Mouse (Mus musculus): ENCODE measurements around the gene 2900026A02Rik. TPM values are rescaled to one million over a fixed set of nuclear protein-coding genes. Genes with fewer than 3 reads are reported as not detected.

Gene 2900026A02Rik
- total and polyA plus RNA-seq, 2 experiments: 8.0 to 29.2 TPM

- H3K79me2 ChIP-seq (ENCODE audit: control insufficient read depth, insufficient read depth, low read length): peaks cover 35% of the 10 kb centered on the region
- H3K9ac ChIP-seq (ENCODE audit: low read depth, low read length): no peak overlapping the region
- 85% methylated on average over 4 of the region's 4 CpGs for WGBS
- no peak overlapping the region for H3K27ac ChIP-seq (replicated peaks; ENCODE audit: insufficient read depth, low read depth, low read length)
- H3K36me3 ChIP-seq (ENCODE audit: control insufficient read depth, insufficient read depth, low read length): peaks cover 2% of the 10 kb centered on the region; the same call in 1 of the 2 replicates
- H3K4me3 ChIP-seq (ENCODE audit: insufficient read depth, low read depth, low read length): no peak overlapping the region
- no peaks in the 10 kb centered on the region for H3K27me3 ChIP-seq (ENCODE audit: control insufficient read depth, insufficient read depth, low read length)
- no peak for DNase-seq (ENCODE audit: extremely low read depth, low read depth, low spot score)
- H3K4me1 ChIP-seq (ENCODE audit: control insufficient read depth, insufficient read depth, low read length): peaks cover 7% of the 10 kb centered on the region; the same call in 1 of the 2 replicates
- TF ChIP-seq CTCF (IDR thresholded peaks at IDR 0.05; ENCODE audit: low read depth, low read length) (no peak), POLR2A (IDR thresholded peaks at IDR 0.05; ENCODE audit: extremely low read depth, insufficient read depth, low read length) (no peak)
Observed at GRCm38 (mm10) chr5:113105481-113105880, 115.6 kb downstream of the 2900026A02Rik start.

DNA sequence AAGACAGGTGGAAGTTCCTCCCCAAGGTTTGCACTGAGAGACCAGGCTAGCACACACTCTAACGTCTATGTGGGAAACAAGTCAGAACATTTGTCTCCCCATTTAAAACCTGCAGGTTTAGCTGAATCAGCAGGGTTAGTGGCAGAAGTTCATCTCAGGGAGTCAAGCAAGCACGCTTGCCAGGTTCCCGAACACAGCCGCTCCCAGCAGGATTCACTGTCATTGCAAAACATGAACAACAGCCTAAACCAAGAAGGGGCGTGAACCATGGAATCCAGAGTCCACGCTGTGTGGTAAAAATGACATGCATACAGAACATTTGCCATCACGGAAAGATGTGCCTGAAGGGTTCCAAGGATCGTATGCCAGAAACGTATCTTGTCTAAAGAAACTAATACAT lies 116.0 kb downstream of the 2900026A02Rik start:
- Histone ChIP-seq H3K36me3 (ENCODE audit: control insufficient read depth, insufficient read depth, low read length) (peaks cover 2% of the 10 kb centered on the region; the same call in 1 of the 2 replicates), H3K27ac (replicated peaks; ENCODE audit: insufficient read depth, low read depth, low read length) (no peak overlapping the region), H3K79me2 (ENCODE audit: control insufficient read depth, insufficient read depth, low read length) (peaks cover 35% of the 10 kb centered on the region), H3K4me1 (ENCODE audit: control insufficient read depth, insufficient read depth, low read length) (peaks cover 7% of the 10 kb centered on the region; the same call in 1 of the 2 replicates), H3K27me3 (ENCODE audit: control insufficient read depth, insufficient read depth, low read length) (no peaks in the 10 kb centered on the region), H3K9ac (ENCODE audit: low read depth, low read length) (no peak overlapping the region), H3K4me3 (ENCODE audit: insufficient read depth, low read depth, low read length) (no peak overlapping the region)
- DNase-seq (ENCODE audit: extremely low read depth, low read depth, low spot score): peak; percentile 74
- WGBS: 25% methylated on average over 9 of the region's 9 CpGs
- TF ChIP-seq CTCF (IDR thresholded peaks at IDR 0.05; ENCODE audit: low read depth, low read length) (no peak), POLR2A (IDR thresholded peaks at IDR 0.05; ENCODE audit: extremely low read depth, insufficient read depth, low read length) (no peak)

DNA sequence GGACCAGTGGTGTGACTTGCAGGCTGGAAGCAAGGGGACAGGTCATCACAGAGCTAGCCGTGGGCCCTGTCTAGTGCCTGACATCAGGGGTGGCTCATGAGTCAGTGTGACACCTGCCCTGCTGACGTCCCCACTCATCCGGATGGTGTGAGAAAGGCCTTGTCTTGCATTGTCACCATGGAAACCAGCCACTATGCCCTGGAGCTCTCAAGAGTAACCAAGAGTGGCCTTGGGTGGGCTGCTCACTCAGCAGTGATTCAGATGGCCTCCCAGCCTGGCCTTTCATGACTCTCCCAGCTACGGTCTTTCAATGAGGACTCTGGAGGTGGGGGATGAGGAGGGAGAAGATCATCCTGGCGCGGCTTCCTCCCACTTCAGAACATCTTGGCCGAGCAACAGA lies 118.6 kb downstream of the 2900026A02Rik start:
- H3K27me3 ChIP-seq (ENCODE audit: control insufficient read depth, insufficient read depth, low read length): no peaks in the 10 kb centered on the region
- no peak overlapping the region for H3K27ac ChIP-seq (replicated peaks; ENCODE audit: insufficient read depth, low read depth, low read length)
- H3K4me1 ChIP-seq (ENCODE audit: control insufficient read depth, insufficient read depth, low read length): peaks cover 7% of the 10 kb centered on the region; the same call in 1 of the 2 replicates
- H3K79me2 ChIP-seq (ENCODE audit: control insufficient read depth, insufficient read depth, low read length): peaks cover 26% of the 10 kb centered on the region
- no peak overlapping the region for H3K9ac ChIP-seq (ENCODE audit: low read depth, low read length)
- H3K4me3 ChIP-seq (ENCODE audit: insufficient read depth, low read depth, low read length): no peak overlapping the region
- no peak for DNase-seq (ENCODE audit: extremely low read depth, low read depth, low spot score)
- TF ChIP-seq POLR2A (IDR thresholded peaks at IDR 0.05; ENCODE audit: extremely low read depth, insufficient read depth, low read length) (no peak), CTCF (IDR thresholded peaks at IDR 0.05; ENCODE audit: low read depth, low read length) (no peak)
- 79% methylated on average over 7 of the region's 7 CpGs for WGBS
- peaks cover 11% of the 10 kb centered on the region; the same call in 1 of the 2 replicates for H3K36me3 ChIP-seq (ENCODE audit: control insufficient read depth, insufficient read depth, low read length)

GRCm38 (mm10) chr5:113101457-113101856 lies 119.6 kb downstream of the 2900026A02Rik start:
- DNase-seq (ENCODE audit: extremely low read depth, low read depth, low spot score): no peak
- TF ChIP-seq CTCF (IDR thresholded peaks at IDR 0.05; ENCODE audit: low read depth, low read length): no peak
- TF ChIP-seq POLR2A (IDR thresholded peaks at IDR 0.05; ENCODE audit: extremely low read depth, insufficient read depth, low read length): no peak

GRCm38 (mm10) chr5:113100422-113100821 lies 120.6 kb downstream of the 2900026A02Rik start:
- Histone ChIP-seq H3K4me3 (ENCODE audit: insufficient read depth, low read depth, low read length) (no peak overlapping the region), H3K79me2 (ENCODE audit: control insufficient read depth, insufficient read depth, low read length) (peaks cover 18% of the 10 kb centered on the region), H3K4me1 (ENCODE audit: control insufficient read depth, insufficient read depth, low read length) (no peaks in the 10 kb centered on the region; the same call in 1 of the 2 replicates), H3K9ac (ENCODE audit: low read depth, low read length) (no peak overlapping the region), H3K27ac (replicated peaks; ENCODE audit: insufficient read depth, low read depth, low read length) (no peak overlapping the region), H3K27me3 (ENCODE audit: control insufficient read depth, insufficient read depth, low read length) (no peaks in the 10 kb centered on the region), H3K36me3 (ENCODE audit: control insufficient read depth, insufficient read depth, low read length) (peaks cover 29% of the 10 kb centered on the region)
- no peak for TF ChIP-seq CTCF (IDR thresholded peaks at IDR 0.05; ENCODE audit: low read depth, low read length)
- TF ChIP-seq POLR2A (IDR thresholded peaks at IDR 0.05; ENCODE audit: extremely low read depth, insufficient read depth, low read length): no peak
- WGBS: 76% methylated on average over 11 of the region's 11 CpGs
- no peak for DNase-seq (ENCODE audit: extremely low read depth, low read depth, low spot score)

More at GRCm38 (mm10) chr5:113101457-113101856, 119.6 kb downstream of the 2900026A02Rik start:
- no peaks in the 10 kb centered on the region for H3K27me3 ChIP-seq (ENCODE audit: control insufficient read depth, insufficient read depth, low read length)
- peaks cover 20% of the 10 kb centered on the region for H3K36me3 ChIP-seq (ENCODE audit: control insufficient read depth, insufficient read depth, low read length)
- 86% methylated on average over 10 of the region's 10 CpGs for WGBS
- H3K79me2 ChIP-seq (ENCODE audit: control insufficient read depth, insufficient read depth, low read length): peaks cover 22% of the 10 kb centered on the region
- peaks cover 2% of the 10 kb centered on the region; the same call in 1 of the 2 replicates for H3K4me1 ChIP-seq (ENCODE audit: control insufficient read depth, insufficient read depth, low read length)
- no peak overlapping the region for H3K9ac ChIP-seq (ENCODE audit: low read depth, low read length)
- no peak overlapping the region for H3K4me3 ChIP-seq (ENCODE audit: insufficient read depth, low read depth, low read length)
- no peak overlapping the region for H3K27ac ChIP-seq (replicated peaks; ENCODE audit: insufficient read depth, low read depth, low read length)

DNA sequence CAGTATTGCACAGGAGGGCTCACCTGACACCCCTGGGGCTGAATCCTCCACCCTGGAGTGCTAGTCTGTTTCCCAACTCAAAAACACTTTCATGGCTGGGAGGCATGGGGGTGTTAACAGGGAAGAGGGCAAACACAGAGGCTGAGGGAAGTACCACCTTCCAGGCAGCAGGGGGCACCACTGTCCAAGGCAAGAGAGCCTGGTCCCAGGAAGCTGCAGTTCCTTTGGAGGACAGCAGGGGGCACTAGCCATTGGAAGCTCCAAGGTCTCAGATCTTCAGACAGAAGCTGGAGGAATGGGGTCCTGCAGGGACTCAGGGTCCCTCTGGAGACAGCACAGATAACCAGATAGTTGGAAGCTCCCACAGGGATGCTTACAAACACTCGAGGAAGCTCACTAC lies 121.5 kb downstream of the 2900026A02Rik start:
- 44% methylated on average over 1 of the region's 1 CpGs for WGBS
- Histone ChIP-seq H3K36me3 (ENCODE audit: control insufficient read depth, insufficient read depth, low read length) (peaks cover 33% of the 10 kb centered on the region), H3K79me2 (ENCODE audit: control insufficient read depth, insufficient read depth, low read length) (peaks cover 18% of the 10 kb centered on the region)

More for the DNA sequence above, 121.5 kb downstream of the 2900026A02Rik start:
- H3K4me1 ChIP-seq (ENCODE audit: control insufficient read depth, insufficient read depth, low read length): no peaks in the 10 kb centered on the region
- no peaks in the 10 kb centered on the region for H3K27me3 ChIP-seq (ENCODE audit: control insufficient read depth, insufficient read depth, low read length)
- no peak overlapping the region for H3K27ac ChIP-seq (replicated peaks; ENCODE audit: insufficient read depth, low read depth, low read length)
- TF ChIP-seq POLR2A (IDR thresholded peaks at IDR 0.05; ENCODE audit: extremely low read depth, insufficient read depth, low read length) (no peak), CTCF (IDR thresholded peaks at IDR 0.05; ENCODE audit: low read depth, low read length) (peak; percentile 100)
- no peak overlapping the region for H3K9ac ChIP-seq (ENCODE audit: low read depth, low read length)
- DNase-seq (ENCODE audit: extremely low read depth, low read depth, low spot score): peak; percentile 56
- no peak overlapping the region for H3K4me3 ChIP-seq (ENCODE audit: insufficient read depth, low read depth, low read length)
